Mouse (Mus musculus) stomach, postnatal 0 days (tissue): ENCODE measurements around the gene Kdm1a.

Source experiments
- CTCF ChIP-seq: IDR thresholded peaks from 2 replicates; pipeline ENCODE4 v1.5.1; 2016; ENCODE audit warnings: antibody characterized with exemption, low read depth, mild to moderate bottlenecking, moderate library complexity
- EP300 ChIP-seq: optimal IDR thresholded peaks from 2 replicates; pipeline ENCODE3; 2016; ENCODE audit warnings: antibody characterized with exemption

GRCm38 (mm10) chr4:136587221-136587827 is 15.2 kb downstream of the Kdm1a start:
- TF ChIP-seq CTCF (no peak), EP300 (no peak)
